30 mouse cellular contexts compared by ENCODE assay signal in the genomic region with DNA sequence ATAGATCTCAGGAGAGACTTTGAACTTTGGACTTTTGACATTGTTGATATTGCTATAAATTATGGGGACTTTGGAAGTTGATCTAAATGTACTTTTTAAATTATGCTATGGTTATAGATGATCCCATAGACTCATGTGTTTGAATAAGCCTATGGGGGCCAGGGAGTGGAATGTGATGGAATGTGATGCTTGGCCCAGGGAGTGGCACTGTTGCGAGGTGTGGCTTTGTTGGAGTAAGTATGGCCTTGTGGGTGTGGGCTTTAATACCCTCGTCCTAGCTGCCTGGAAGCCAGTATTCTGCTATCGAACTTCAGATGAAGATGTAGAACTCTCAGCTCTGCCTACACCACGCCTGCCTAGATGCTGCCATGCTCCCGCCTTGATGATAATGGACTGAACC. TPM values are rescaled to one million over a fixed set of nuclear protein-coding genes. Genes with fewer than 3 reads are reported as not detected.
"Had no signal": no experiment of that assay in that cellular context is flagged by ENCODE, and none has a peak within 500 bp of the region (broad histone marks: within the 10 kb centered on the region; RNA-seq: fewer than 3 reads in every experiment).

No protein-coding gene starts in this region.

- H3K9me3 ChIP-seq: heart, embryonic 15.5 days; hindbrain, embryonic 12.5 days; kidney, embryonic 15.5 days; limb, embryonic 13.5 days; limb, embryonic 15.5 days had no signal

- H3K4me2 ChIP-seq: heart, embryonic 11.5 days; heart, embryonic 13.5 days; heart, embryonic 15.5 days; hindbrain, embryonic 12.5 days; hindbrain, embryonic 14.5 days; kidney, embryonic 15.5 days; limb, embryonic 13.5 days; limb, embryonic 15.5 days; liver, embryonic 12.5 days had no signal

- H3K36me3 ChIP-seq: heart, embryonic 13.5 days; heart, embryonic 15.5 days; hindbrain, embryonic 10.5 days; hindbrain, embryonic 12.5 days; kidney, embryonic 15.5 days; limb, embryonic 13.5 days; limb, embryonic 15.5 days; liver, embryonic 12.5 days had no signal

- H3K4me1 ChIP-seq: hindbrain, embryonic 12.5 days; kidney, embryonic 15.5 days; limb, embryonic 13.5 days; limb, embryonic 15.5 days; liver, embryonic 12.5 days had no signal

- DNase-seq: gastrocnemius, adult 2 months; gastrocnemius, postnatal 10 days; gastrocnemius, postnatal 25 days; heart, adult 18-20 months; heart, postnatal 14 days; heart, postnatal 36 days; kidney, adult 11 months; kidney, adult 2 months; kidney, adult 9 months; kidney, postnatal 14 days; kidney, postnatal 36 days; layer of hippocampus, adult 9-11 months; layer of hippocampus, postnatal 36 days; left cerebral cortex, postnatal 4 days had no signal

- H3K27me3 ChIP-seq: heart, embryonic 13.5 days; heart, embryonic 15.5 days; hindbrain, embryonic 12.5 days; kidney, embryonic 15.5 days; limb, embryonic 13.5 days; limb, embryonic 15.5 days; liver, embryonic 12.5 days had no signal

- H3K27ac ChIP-seq: gastrocnemius, adult 2 months; heart, embryonic 13.5 days; heart, embryonic 15.5 days; hindbrain, embryonic 10.5 days; hindbrain, embryonic 12.5 days; hindbrain, embryonic 14.5 days; kidney, embryonic 15.5 days; kidney, postnatal 0 days; limb, embryonic 13.5 days; limb, embryonic 15.5 days; liver, embryonic 12.5 days had no signal

- H3K4me3 ChIP-seq: gastrocnemius, adult 2 months; heart, embryonic 13.5 days; heart, embryonic 15.5 days; hindbrain, embryonic 10.5 days; hindbrain, embryonic 12.5 days; kidney, embryonic 15.5 days; limb, embryonic 13.5 days; limb, embryonic 15.5 days; liver, embryonic 12.5 days had no signal

- H3K9ac ChIP-seq: heart, embryonic 13.5 days; heart, embryonic 15.5 days; hindbrain, embryonic 12.5 days; hindbrain, embryonic 14.5 days; kidney, embryonic 15.5 days; limb, embryonic 13.5 days; limb, embryonic 15.5 days; liver, embryonic 12.5 days had no signal

- ATAC-seq: hindbrain, embryonic 16.5 days; inflammation-experienced regulatory T-cells, adult 6 months; liver, embryonic 12.5 days had no signal

RNA-seq across cellular contexts. Expression of a gene that starts 12.7 kb away (rescaled TPM):
- polyA plus RNA-seq: heart, embryonic 11.5 days; heart, embryonic 13.5 days; heart, embryonic 15.5 days; heart, postnatal 0 days; hindbrain, embryonic 10.5 days; inflammation-experienced regulatory T-cells, adult 6 months; kidney, adult 2 months; kidney, postnatal 0 days; limb, embryonic 11.5 days; limb, embryonic 13.5 days; limb, embryonic 15.5 days; liver, adult 2 months; liver, embryonic 12.5 days had no signal
